Mouse (Mus musculus) stomach, postnatal 0 days (tissue): ENCODE measurements at regions not wholly inside any gene's neighbourhood (a gene's known extent, or its start where the extent isn't known, plus 50 kb on each side); places are given as distances from the start of the nearest gene placed in this dataset.

ENCODE experiments used
- CTCF ChIP-seq: IDR thresholded peaks from 2 replicates; pipeline ENCODE4 v1.5.1; 2016; ENCODE audit warnings: antibody characterized with exemption, low read depth, mild to moderate bottlenecking, moderate library complexity
- EP300 ChIP-seq: optimal IDR thresholded peaks from 2 replicates; pipeline ENCODE3; 2016; ENCODE audit warnings: antibody characterized with exemption

DNA sequence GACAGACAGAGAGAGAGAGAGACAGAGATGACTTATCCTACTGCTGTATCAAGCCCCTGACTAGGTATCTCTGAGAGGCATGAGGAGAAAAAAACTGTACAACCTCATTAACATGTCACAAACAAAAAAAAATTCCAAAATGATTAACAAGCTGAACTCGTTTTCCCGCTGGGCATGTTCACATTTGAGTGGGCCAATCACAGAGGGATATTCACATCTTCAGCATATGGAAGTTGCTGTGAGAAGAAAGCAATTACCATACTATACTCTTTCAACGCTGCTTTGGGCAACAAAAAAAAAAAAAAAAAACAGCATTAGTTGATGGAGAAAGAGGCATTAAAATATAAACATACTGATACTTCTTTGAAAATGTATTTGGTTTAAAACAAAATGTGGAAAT is 148.8 kb upstream of the Negr1 start:
- no peak for TF ChIP-seq CTCF
- TF ChIP-seq EP300 = no peak
